Mouse (Mus musculus) kidney, adult 2 months (tissue): Measurements from ENCODE around the gene Zcchc17.

Experiments used
- CTCF ChIP-seq: fragments of 200-500 bp; conservative IDR thresholded peaks from 2 replicates; pipeline ENCODE4 v1.5.1; 2011; ENCODE audit warnings: low read depth, mild to moderate bottlenecking, control low read depth, low read length, moderate library complexity, mixed read lengths; ENCODE audit not compliant: insufficient read depth, insufficient read length
- POLR2A ChIP-seq: fragments of 200-500 bp; IDR thresholded peaks from one replicate; pipeline ENCODE4 v1.6.1; 2011; ENCODE audit warnings: low read depth, low read length, control low read depth

- TF ChIP-seq CTCF: no peak
- TF ChIP-seq POLR2A: no peak
These were observed 80.6 kb downstream of the Zcchc17 start, which contains the start of gene Serinc2 for GRCm38 (mm10) chr4:130279105-130279504.
